Mouse (Mus musculus) embryonic facial prominence, embryonic 15.5 days (tissue): ENCODE data around the gene Sapcd2. TPM values are rescaled to one million over a fixed set of nuclear protein-coding genes. Genes with fewer than 3 reads are reported as not detected.

Experiments
- ATAC-seq: fragments of 200-750 bp; cut with Nextera tagmentation; 2 replicates; pipeline ENCODE4 v1.8.0; 2017; ENCODE audit warnings: low read depth, moderate TSS enrichment; ENCODE audit not compliant: insufficient number of reproducible peaks, low FRiP score, low TSS enrichment
- H3K27ac ChIP-seq: fragments of 300-500 bp; sonication (generic); replicated peaks from 2 replicates; pipeline ENCODE4 v1.5.1; 2015; ENCODE audit warnings: mild to moderate bottlenecking, inconsistent platforms
- H3K27me3 ChIP-seq: fragments of 300-500 bp; sonication (generic); 2 replicates; pipeline ENCODE4 v1.6.1; 2015; ENCODE audit warnings: inconsistent platforms
- H3K36me3 ChIP-seq: fragments of 300-500 bp; sonication (generic); 2 replicates; pipeline ENCODE4 v1.6.1; 2015; ENCODE audit warnings: mild to moderate bottlenecking, inconsistent platforms
- H3K4me1 ChIP-seq: fragments of 300-500 bp; sonication (generic); 2 replicates; pipeline ENCODE4 v1.6.1; 2015; ENCODE audit warnings: inconsistent platforms
- H3K4me2 ChIP-seq: fragments of 300-500 bp; sonication (generic); replicated peaks from 2 replicates; pipeline ENCODE4 v1.6.1; 2015; ENCODE audit warnings: mild to moderate bottlenecking, inconsistent platforms
- H3K4me3 ChIP-seq: fragments of 300-500 bp; sonication (generic); replicated peaks from 2 replicates; pipeline ENCODE4 v1.5.1; 2015; ENCODE audit warnings: mild to moderate bottlenecking, inconsistent platforms
- H3K9ac ChIP-seq: fragments of 300-500 bp; sonication (generic); 2 replicates; pipeline ENCODE4 v1.6.1; 2015; ENCODE audit warnings: inconsistent platforms
- H3K9me3 ChIP-seq: fragments of 300-500 bp; sonication (generic); replicated peaks from 2 replicates; pipeline ENCODE4 v1.6.1; 2016; ENCODE audit warnings: inconsistent platforms
- WGBS: fragments of 180-500 bp; shearing (Covaris S2); methylation state at CpG from one replicate; pipeline ENCODE4 v1.1.7; 2015; 5-methylcytosine and 5-hydroxymethylcytosine counted together
- polyA plus RNA-seq: library from polyadenylated mRNA; unstranded; fragments of >200 nt; fragmentation: Nextera tagmentation; extraction: Ambion mirVana; gene quantifications from 2 replicates; pipeline ENCODE4 v1.2.1, GENCODE M21; 2015

Gene Sapcd2
- polyA plus RNA-seq, 1 experiment from 2014 or later: 32.8 TPM

GRCm38 (mm10) chr2:25355419-25356066 lies 16.6 kb upstream of the Sapcd2 start:
- peak overlapping the region; percentile 60 for H3K4me3 ChIP-seq
- peaks cover 19% of the 10 kb centered on the region for H3K4me1 ChIP-seq
- H3K27me3 ChIP-seq: no peaks in the 10 kb centered on the region
- no peaks in the 10 kb centered on the region for H3K9me3 ChIP-seq
- 0 out of 2 replicates have a peak, but pooled peaks have one; percentile 1 for ATAC-seq
- no peak overlapping the region for H3K27ac ChIP-seq
- peaks cover 33% of the 10 kb centered on the region for H3K36me3 ChIP-seq
- peak overlapping the region; percentile 87 for H3K4me2 ChIP-seq
- WGBS: 41% methylated on average over 18 of the region's 18 CpGs
- H3K9ac ChIP-seq: peak overlapping the region; percentile 37; the same call in 1 of the 2 replicates

GRCm38 (mm10) chr2:25356208-25357079 lies 15.7 kb upstream of the Sapcd2 start, which contains the start of gene Dpp7:
TSS of gene Dpp7 (minus strand) at chr2:25356359.
- peak within 1 kb of the TSS; percentile 87 for H3K4me2 ChIP-seq
- H3K4me3 ChIP-seq: peak within 1 kb of the TSS; percentile 60
- 3% methylated on average over 13 of the region's 13 CpGs for WGBS
- peak; percentile 53 for ATAC-seq
- no peaks in the 10 kb centered on the region for H3K9me3 ChIP-seq
- H3K27ac ChIP-seq: no peak within 1 kb of the TSS
- H3K36me3 ChIP-seq: peaks cover 24% of the 10 kb centered on the region
- peak within 1 kb of the TSS; percentile 54 for H3K9ac ChIP-seq
- peaks cover 19% of the 10 kb centered on the region for H3K4me1 ChIP-seq
- no peaks in the 10 kb centered on the region for H3K27me3 ChIP-seq

GRCm38 (mm10) chr2:25359848-25360247 lies 12.3 kb upstream of the Sapcd2 start:
- Histone ChIP-seq H3K4me1 (peaks cover 29% of the 10 kb centered on the region), H3K36me3 (no peaks in the 10 kb centered on the region; the same call in 1 of the 2 replicates), H3K27me3 (peaks cover 10% of the 10 kb centered on the region), H3K4me3 (no peak overlapping the region), H3K4me2 (no peak overlapping the region), H3K27ac (no peak overlapping the region), H3K9ac (no peak overlapping the region), H3K9me3 (no peaks in the 10 kb centered on the region)
- 76% methylated on average over 4 of the region's 4 CpGs for WGBS
- no peak for ATAC-seq

GRCm38 (mm10) chr2:25363478-25364178 lies 8.5 kb upstream of the Sapcd2 start:
- Histone ChIP-seq H3K4me1 (peaks cover 18% of the 10 kb centered on the region; the same call in 1 of the 2 replicates), H3K27me3 (peaks cover 10% of the 10 kb centered on the region), H3K36me3 (no peaks in the 10 kb centered on the region; the same call in 1 of the 2 replicates), H3K27ac (no peak overlapping the region), H3K4me2 (no peak overlapping the region), H3K9ac (no peak overlapping the region), H3K4me3 (no peak overlapping the region), H3K9me3 (no peaks in the 10 kb centered on the region)
- 44% methylated on average over 13 of the region's 13 CpGs for WGBS
- no peak for ATAC-seq

GRCm38 (mm10) chr2:25364313-25364712 lies 7.8 kb upstream of the Sapcd2 start:
- 89% methylated on average over 4 of the region's 4 CpGs for WGBS
- peaks cover 18% of the 10 kb centered on the region; the same call in 1 of the 2 replicates for H3K4me1 ChIP-seq
- no peaks in the 10 kb centered on the region for H3K9me3 ChIP-seq
- no peaks in the 10 kb centered on the region; the same call in 1 of the 2 replicates for H3K36me3 ChIP-seq
- ATAC-seq: no peak
- peaks cover 10% of the 10 kb centered on the region for H3K27me3 ChIP-seq
- peak overlapping the region; percentile 69; the same call in 1 of the 2 replicates for H3K4me3 ChIP-seq
- peak overlapping the region; percentile 98 for H3K4me2 ChIP-seq
- H3K9ac ChIP-seq: no peak overlapping the region
- H3K27ac ChIP-seq: no peak overlapping the region

- no peaks in the 10 kb centered on the region; the same call in 1 of the 2 replicates for H3K36me3 ChIP-seq
- H3K9me3 ChIP-seq: no peaks in the 10 kb centered on the region
- H3K9ac ChIP-seq: peak overlapping the region; percentile 70; the same call in 1 of the 2 replicates
- peak overlapping the region; percentile 98 for H3K4me2 ChIP-seq
- ATAC-seq: no peak
- peak overlapping the region; percentile 69 for H3K4me3 ChIP-seq
- peaks cover 10% of the 10 kb centered on the region for H3K27me3 ChIP-seq
- peaks cover 18% of the 10 kb centered on the region; the same call in 1 of the 2 replicates for H3K4me1 ChIP-seq
- 28% methylated on average over 9 of the region's 9 CpGs for WGBS
- H3K27ac ChIP-seq: no peak overlapping the region
Observed at GRCm38 (mm10) chr2:25364761-25365090, 7.4 kb upstream of the Sapcd2 start.

GRCm38 (mm10) chr2:25365091-25365761 lies 6.9 kb upstream of the Sapcd2 start, which contains the start of gene Uap1l1:
TSS of gene Uap1l1 (minus strand) at chr2:25365682.
- Histone ChIP-seq H3K36me3 (no peaks in the 10 kb centered on the region; the same call in 1 of the 2 replicates), H3K27ac (no peak within 1 kb of the TSS; the same call in 1 of the 2 replicates), H3K27me3 (peaks cover 10% of the 10 kb centered on the region), H3K9me3 (no peaks in the 10 kb centered on the region), H3K4me2 (peak within 1 kb of the TSS; percentile 98), H3K4me1 (peaks cover 18% of the 10 kb centered on the region; the same call in 1 of the 2 replicates), H3K4me3 (peak within 1 kb of the TSS; percentile 69), H3K9ac (peak within 1 kb of the TSS; percentile 70)
- under 1% methylated on average over 54 of the region's 54 CpGs for WGBS
- peak; percentile 84 for ATAC-seq

GRCm38 (mm10) chr2:25369996-25370395 lies 2.1 kb upstream of the Sapcd2 start:
- ATAC-seq: no peak
- 89% methylated on average over 3 of the region's 3 CpGs for WGBS
- Histone ChIP-seq H3K4me1 (peaks cover 38% of the 10 kb centered on the region), H3K27me3 (no peaks in the 10 kb centered on the region), H3K9me3 (no peaks in the 10 kb centered on the region), H3K4me3 (no peak overlapping the region), H3K36me3 (peaks cover under 1% of the 10 kb centered on the region; the same call in 1 of the 2 replicates), H3K4me2 (no peak overlapping the region), H3K27ac (no peak overlapping the region), H3K9ac (no peak overlapping the region)

GRCm38 (mm10) chr2:25372644-25373391 lies 697 bp downstream of the Sapcd2 start:
- Histone ChIP-seq H3K4me2 (peak overlapping the region; percentile 99), H3K4me1 (peaks cover 31% of the 10 kb centered on the region), H3K4me3 (peak overlapping the region; percentile 71), H3K36me3 (peaks cover 16% of the 10 kb centered on the region), H3K27me3 (no peaks in the 10 kb centered on the region), H3K9me3 (no peaks in the 10 kb centered on the region), H3K9ac (peak overlapping the region; percentile 55), H3K27ac (no peak overlapping the region)
- WGBS: 1% methylated on average over 42 of the region's 42 CpGs
- no peak for ATAC-seq

- H3K4me1 ChIP-seq: peaks cover 31% of the 10 kb centered on the region
- 20% methylated on average over 2 of the region's 2 CpGs for WGBS
- H3K4me2 ChIP-seq: peak overlapping the region; percentile 99
- no peaks in the 10 kb centered on the region for H3K27me3 ChIP-seq
- no peak overlapping the region for H3K9ac ChIP-seq
- H3K27ac ChIP-seq: no peak overlapping the region
- H3K9me3 ChIP-seq: no peaks in the 10 kb centered on the region
- H3K36me3 ChIP-seq: peaks cover 16% of the 10 kb centered on the region
- ATAC-seq: no peak
- H3K4me3 ChIP-seq: peak overlapping the region; percentile 71
Observed at GRCm38 (mm10) chr2:25373431-25373830, 1.3 kb downstream of the Sapcd2 start.
